Mouse (Mus musculus) erythroblast, embryonic 14.5 days (primary cell): ENCODE measurements around the gene Anapc13.

Experiments
- GATA1 ChIP-seq: IDR thresholded peaks from 2 replicates; pipeline ENCODE4 v1.6.1; 2012; ENCODE audit warnings: low read length, inconsistent platforms, mixed read lengths
- TAL1 ChIP-seq: IDR thresholded peaks from 3 replicates; pipeline ENCODE4 v1.6.1; 2012; ENCODE audit warnings: low read length, inconsistent platforms, mixed read lengths

DNA sequence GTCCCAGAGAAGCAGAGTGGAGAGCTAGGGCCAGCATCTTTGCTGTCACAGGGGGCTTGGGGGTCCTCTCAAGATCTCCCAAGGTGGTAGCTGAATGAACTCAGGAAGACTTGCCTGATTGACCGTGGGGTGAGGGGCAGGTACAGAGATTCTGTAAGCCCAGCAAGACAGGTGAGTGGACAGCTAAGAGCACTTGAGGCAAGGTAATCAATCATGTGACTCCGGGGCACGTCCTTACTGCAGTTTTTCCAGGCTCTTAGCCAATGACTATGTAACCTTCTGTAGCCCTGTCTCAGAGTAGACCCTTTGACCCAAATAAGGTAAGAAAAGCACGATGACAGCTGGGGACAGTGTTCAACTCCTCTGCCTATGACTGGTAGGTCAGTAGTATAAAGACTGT is 11.0 kb downstream of the Anapc13 start:
- TF ChIP-seq GATA1 (no peak), TAL1 (no peak)
